Comparison of ENCODE assay signal across 12 mouse cellular contexts in genomic region chr12:21511043-21511665, GRCm38 (mm10).
DNase-seq lines count a peak whose midpoint lies in the region; ATAC-seq and TF ChIP-seq lines count a peak whose summit lies in the region.
"Had no signal": no experiment of that assay in that cellular context is flagged by ENCODE, and none has a peak within 500 bp of the region (broad histone marks: within the 10 kb centered on the region; RNA-seq: fewer than 3 reads in every experiment).

No protein-coding gene starts in this region.

- H3K36me3 ChIP-seq in neural tube, embryonic 13.5 days, result no peaks in the 10 kb centered on the region
- no peaks in the 10 kb centered on the region for H3K36me3 ChIP-seq in intestine, postnatal 0 days (ENCODE audit: control insufficient read depth, insufficient read depth)
- H3K36me3 ChIP-seq: lung, embryonic 15.5 days had no signal

- H3K27ac ChIP-seq in neural tube, embryonic 13.5 days (replicated peaks), result 0 out of 2 replicates have a peak overlapping the region, but pooled peaks have one; percentile 18
- H3K27ac ChIP-seq in intestine, postnatal 0 days (ENCODE audit: low read depth, low read length), result no peak overlapping the region
- no peak overlapping the region for H3K27ac ChIP-seq in gastrocnemius, adult 2 months
- H3K27ac ChIP-seq: kidney, postnatal 0 days; lung, embryonic 15.5 days had no signal

- no peaks in the 10 kb centered on the region for H3K27me3 ChIP-seq in neural tube, embryonic 13.5 days
- H3K27me3 ChIP-seq in intestine, postnatal 0 days (replicated peaks; ENCODE audit: control insufficient read depth, insufficient read depth, low read length), result no peaks in the 10 kb centered on the region
- H3K27me3 ChIP-seq: lung, embryonic 15.5 days had no signal

- no peak for TF ChIP-seq CTCF in intestine, postnatal 0 days (IDR thresholded peaks at IDR 0.05; ENCODE audit: low read depth)
- no peak for TF ChIP-seq CTCF in gastrocnemius, adult 2 months (IDR thresholded peaks at IDR 0.05)

- intact Hi-C loops in gastrocnemius, adult 2 months (cut with DNase I), result no loop called here

- H3K9ac ChIP-seq in neural tube, embryonic 13.5 days, result no peak overlapping the region
- H3K9ac ChIP-seq in intestine, postnatal 0 days (ENCODE audit: low read depth, low read length), result no peak overlapping the region
- H3K9ac ChIP-seq: lung, embryonic 15.5 days had no signal

- ATAC-seq in neural tube, embryonic 13.5 days (ENCODE audit: low read depth), result peak; percentile 37; the same call in 1 of the 2 replicates
- ATAC-seq in intestine, postnatal 0 days, result no peak
- ATAC-seq: activated CD4-positive, CD25-positive, alpha-beta regulatory T cell, adult 4 months had no signal

- no peak overlapping the region for H3K4me3 ChIP-seq in neural tube, embryonic 13.5 days
- no peak overlapping the region for H3K4me3 ChIP-seq in intestine, postnatal 0 days (ENCODE audit: low read depth, low read length)
- H3K4me3 ChIP-seq in gastrocnemius, adult 2 months, result no peak overlapping the region
- H3K4me3 ChIP-seq: lung, embryonic 15.5 days had no signal

- H3K4me1 ChIP-seq in neural tube, embryonic 13.5 days (replicated peaks), result peaks cover 13% of the 10 kb centered on the region
- no peaks in the 10 kb centered on the region for H3K4me1 ChIP-seq in intestine, postnatal 0 days (replicated peaks; ENCODE audit: control insufficient read depth, insufficient read depth, low read length)
- H3K4me1 ChIP-seq: lung, embryonic 15.5 days had no signal

- no peaks in the 10 kb centered on the region for H3K9me3 ChIP-seq in neural tube, embryonic 13.5 days
- no peaks in the 10 kb centered on the region for H3K9me3 ChIP-seq in intestine, postnatal 0 days (ENCODE audit: control insufficient read depth)
- H3K9me3 ChIP-seq: lung, embryonic 15.5 days had no signal

- no peak overlapping the region for H3K4me2 ChIP-seq in neural tube, embryonic 13.5 days
- H3K4me2 ChIP-seq in intestine, postnatal 0 days (replicated peaks; ENCODE audit: low read depth), result no peak overlapping the region
- H3K4me2 ChIP-seq: heart, embryonic 11.5 days; lung, embryonic 15.5 days had no signal

- 80% methylated on average over 8 of the region's 8 CpGs for WGBS in neural tube, embryonic 13.5 days
- 90% methylated on average over 8 of the region's 8 CpGs for WGBS in intestine, postnatal 0 days

- DNase-seq in brain, adult 2 months (ENCODE audit: low read depth, low spot score), result peak; percentile 90
- DNase-seq in frontal cortex, adult 2 months (ENCODE audit: extremely low spot score in 1 of 2, low spot score in 1 of 2), result peak; percentile 80 to 81
- DNase-seq in layer of hippocampus, postnatal 36 days, result peak; percentile 67 to 68
- DNase-seq in gastrocnemius, adult 2 months, result no peak
- no peak for DNase-seq in thymus, postnatal 25 days
- DNase-seq in lung, postnatal 14 days, result no peak

Comparison
In these comparisons a context has a peak if more than half of its experiments do, and no peak if none do; other contexts are left out.
1. DNase-seq: peak in brain, adult 2 months (single experiment), frontal cortex, adult 2 months (2 of 2) and layer of hippocampus, postnatal 36 days (2 of 2); none in gastrocnemius, adult 2 months (single experiment), thymus, postnatal 25 days (single experiment) and lung, postnatal 14 days (single experiment).